Mouse (Mus musculus) megakaryocyte, embryonic 14.5 days (primary cell): ENCODE measurements at regions not wholly inside any gene's neighbourhood (a gene's known extent, or its start where the extent isn't known, plus 50 kb on each side); places are given as distances from the start of the nearest gene placed in this dataset.

Source experiments
- FLI1 ChIP-seq: IDR thresholded peaks from 2 replicates; pipeline ENCODE4 v1.6.1; 2012; ENCODE audit warnings: low read length, inconsistent platforms, mixed read lengths
- GATA1 ChIP-seq: IDR thresholded peaks from 3 replicates; pipeline ENCODE4 v1.6.1; 2012; ENCODE audit warnings: mixed read lengths, low read length, inconsistent platforms, borderline replicate concordance

DNA sequence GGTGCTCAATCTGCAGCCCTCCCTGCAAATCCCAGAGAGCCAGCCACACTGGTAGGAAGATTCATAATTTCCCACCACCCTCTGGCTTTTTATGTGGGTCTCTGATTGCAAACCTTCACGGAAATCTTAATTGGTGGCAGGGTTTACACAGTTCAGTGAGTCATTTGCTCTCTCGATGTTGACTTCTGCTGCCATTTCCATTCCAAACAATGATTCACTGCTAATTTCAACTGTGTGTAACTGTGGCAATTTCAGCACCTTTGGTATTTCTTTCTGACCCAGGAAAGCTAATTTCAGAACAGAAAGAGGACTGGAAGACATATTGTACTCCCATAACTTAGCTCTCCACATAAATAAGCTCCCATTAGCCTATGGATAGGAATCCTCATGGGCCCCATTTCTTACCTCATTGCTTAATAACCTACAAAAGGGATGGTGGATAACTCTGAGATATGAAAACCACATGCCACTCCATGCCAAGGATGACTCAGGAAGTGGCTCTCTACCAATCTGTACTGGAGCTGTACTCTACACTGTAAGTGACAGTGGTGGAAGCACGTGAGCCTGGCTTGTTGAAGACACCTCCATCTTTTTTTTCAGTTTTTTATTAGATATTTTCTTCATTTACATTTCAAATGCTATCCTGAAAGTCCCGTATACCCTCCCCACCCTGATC lies 536.0 kb downstream of the Tox3 start:
- TF ChIP-seq GATA1 (no peak), FLI1 (no peak)
